Mouse (Mus musculus): ENCODE measurements at regions not wholly inside any gene's neighbourhood (a gene's known extent, or its start where the extent isn't known, plus 50 kb on each side); places are given as distances from the start of the nearest gene placed in this dataset.

GRCm38 (mm10) chr6:110120406-110120805, 525.0 kb upstream of the Grm7 start:
- Histone ChIP-seq H3K4me2 (replicated peaks) (no peak overlapping the region), H3K36me3 (no peaks in the 10 kb centered on the region), H3K4me3 (no peak overlapping the region), H3K27me3 (no peaks in the 10 kb centered on the region), H3K4me1 (no peaks in the 10 kb centered on the region), H3K27ac (replicated peaks) (no peak overlapping the region), H3K9ac (replicated peaks) (no peak overlapping the region), H3K9me3 (no peaks in the 10 kb centered on the region)
- no peak for ATAC-seq (replicated peaks)
- WGBS = 88% methylated on average over 1 of the region's 1 CpGs

- Histone ChIP-seq H3K4me3 (no peak overlapping the region), H3K27ac (replicated peaks) (no peak overlapping the region), H3K9me3 (no peaks in the 10 kb centered on the region), H3K36me3 (no peaks in the 10 kb centered on the region), H3K27me3 (no peaks in the 10 kb centered on the region), H3K4me2 (replicated peaks) (no peak overlapping the region), H3K9ac (replicated peaks) (no peak overlapping the region), H3K4me1 (no peaks in the 10 kb centered on the region)
- ATAC-seq (replicated peaks) = no peak
- WGBS = 82% methylated on average over 3 of the region's 3 CpGs
Observed at GRCm38 (mm10) chr6:110132271-110132670, 513.1 kb upstream of the Grm7 start.

- Histone ChIP-seq H3K27me3 (no peaks in the 10 kb centered on the region), H3K36me3 (no peaks in the 10 kb centered on the region), H3K27ac (replicated peaks) (no peak overlapping the region), H3K4me3 (no peak overlapping the region), H3K4me1 (no peaks in the 10 kb centered on the region), H3K4me2 (replicated peaks) (no peak overlapping the region), H3K9ac (replicated peaks) (no peak overlapping the region), H3K9me3 (no peaks in the 10 kb centered on the region)
- no peak for ATAC-seq (replicated peaks)
- 78% methylated on average over 1 of the region's 1 CpGs for WGBS
Observed at GRCm38 (mm10) chr6:110133587-110133986, 511.8 kb upstream of the Grm7 start.

- WGBS = 24% methylated on average over 7 of the region's 7 CpGs
- no peaks in the 10 kb centered on the region for H3K36me3 ChIP-seq
- H3K9ac ChIP-seq (replicated peaks) = no peak overlapping the region
- H3K4me1 ChIP-seq = no peaks in the 10 kb centered on the region
- no peak overlapping the region for H3K27ac ChIP-seq (replicated peaks)
- H3K9me3 ChIP-seq = no peaks in the 10 kb centered on the region
- no peaks in the 10 kb centered on the region for H3K27me3 ChIP-seq
- ATAC-seq (replicated peaks) = peak; percentile 63; the same call in 1 of the 2 replicates
- H3K4me3 ChIP-seq = no peak overlapping the region
- H3K4me2 ChIP-seq (replicated peaks) = no peak overlapping the region
Observed at GRCm38 (mm10) chr6:110137043-110137650, 508.2 kb upstream of the Grm7 start.

- no peak overlapping the region for H3K4me3 ChIP-seq
- H3K4me1 ChIP-seq = no peaks in the 10 kb centered on the region
- ATAC-seq (replicated peaks) = no peak
- H3K36me3 ChIP-seq = no peaks in the 10 kb centered on the region
- H3K9ac ChIP-seq (replicated peaks) = no peak overlapping the region
- no peak overlapping the region for H3K27ac ChIP-seq (replicated peaks)
- no peak overlapping the region for H3K4me2 ChIP-seq (replicated peaks)
- WGBS = 90% methylated on average over 2 of the region's 2 CpGs
- no peaks in the 10 kb centered on the region for H3K9me3 ChIP-seq
- H3K27me3 ChIP-seq = no peaks in the 10 kb centered on the region
Observed at GRCm38 (mm10) chr6:110139396-110139795, 506.0 kb upstream of the Grm7 start.

- ATAC-seq (replicated peaks) = no peak; the same call in 1 of the 2 replicates
- Histone ChIP-seq H3K27me3 (no peaks in the 10 kb centered on the region), H3K9ac (replicated peaks) (no peak overlapping the region), H3K4me2 (replicated peaks) (no peak overlapping the region), H3K4me1 (no peaks in the 10 kb centered on the region), H3K36me3 (no peaks in the 10 kb centered on the region), H3K4me3 (no peak overlapping the region), H3K9me3 (no peaks in the 10 kb centered on the region), H3K27ac (replicated peaks) (no peak overlapping the region)
- 66% methylated on average over 2 of the region's 2 CpGs for WGBS
Observed at GRCm38 (mm10) chr6:110168539-110168938, 476.8 kb upstream of the Grm7 start.

- Histone ChIP-seq H3K4me3 (no peak overlapping the region), H3K9me3 (no peaks in the 10 kb centered on the region), H3K27ac (replicated peaks) (no peak overlapping the region; the same call in 1 of the 2 replicates), H3K4me1 (no peaks in the 10 kb centered on the region; the same call in 1 of the 2 replicates), H3K27me3 (no peaks in the 10 kb centered on the region), H3K4me2 (replicated peaks) (no peak overlapping the region), H3K36me3 (no peaks in the 10 kb centered on the region), H3K9ac (replicated peaks) (no peak overlapping the region)
- peak; percentile 97 for ATAC-seq (replicated peaks)
- 27% methylated on average over 2 of the region's 2 CpGs for WGBS
Observed at GRCm38 (mm10) chr6:110205973-110206372, 439.4 kb upstream of the Grm7 start.

- Histone ChIP-seq H3K27ac (replicated peaks) (no peak overlapping the region), H3K4me2 (replicated peaks) (no peak overlapping the region), H3K36me3 (no peaks in the 10 kb centered on the region), H3K27me3 (no peaks in the 10 kb centered on the region), H3K4me1 (no peaks in the 10 kb centered on the region; the same call in 1 of the 2 replicates), H3K9me3 (no peaks in the 10 kb centered on the region), H3K9ac (replicated peaks) (no peak overlapping the region), H3K4me3 (no peak overlapping the region)
- ATAC-seq (replicated peaks) = no peak
- WGBS = 82% methylated on average over 1 of the region's 1 CpGs
Observed at GRCm38 (mm10) chr6:110208822-110209221, 436.6 kb upstream of the Grm7 start.

GRCm38 (mm10) chr6:110247490-110247889, 397.9 kb upstream of the Grm7 start:
- Histone ChIP-seq H3K27ac (replicated peaks) (no peak overlapping the region), H3K9ac (replicated peaks) (no peak overlapping the region), H3K36me3 (no peaks in the 10 kb centered on the region), H3K9me3 (no peaks in the 10 kb centered on the region), H3K4me1 (no peaks in the 10 kb centered on the region), H3K4me2 (replicated peaks) (no peak overlapping the region), H3K4me3 (no peak overlapping the region), H3K27me3 (no peaks in the 10 kb centered on the region)
- no peak for ATAC-seq (replicated peaks)
- 65% methylated on average over 1 of the region's 1 CpGs for WGBS

- Histone ChIP-seq H3K9ac (replicated peaks) (no peak overlapping the region), H3K4me1 (no peaks in the 10 kb centered on the region), H3K9me3 (no peaks in the 10 kb centered on the region), H3K36me3 (no peaks in the 10 kb centered on the region), H3K4me2 (replicated peaks) (no peak overlapping the region), H3K27ac (replicated peaks) (no peak overlapping the region), H3K4me3 (no peak overlapping the region), H3K27me3 (no peaks in the 10 kb centered on the region)
- 84% methylated on average over 2 of the region's 2 CpGs for WGBS
- ATAC-seq (replicated peaks) = no peak
Observed at GRCm38 (mm10) chr6:110296549-110296948, 348.8 kb upstream of the Grm7 start.

All from forebrain, embryonic 15.5 days (tissue).